Mouse (Mus musculus): ENCODE measurements at regions not wholly inside any gene's neighbourhood (a gene's known extent, or its start where the extent isn't known, plus 50 kb on each side); places are given as distances from the start of the nearest gene placed in this dataset.

DNA sequence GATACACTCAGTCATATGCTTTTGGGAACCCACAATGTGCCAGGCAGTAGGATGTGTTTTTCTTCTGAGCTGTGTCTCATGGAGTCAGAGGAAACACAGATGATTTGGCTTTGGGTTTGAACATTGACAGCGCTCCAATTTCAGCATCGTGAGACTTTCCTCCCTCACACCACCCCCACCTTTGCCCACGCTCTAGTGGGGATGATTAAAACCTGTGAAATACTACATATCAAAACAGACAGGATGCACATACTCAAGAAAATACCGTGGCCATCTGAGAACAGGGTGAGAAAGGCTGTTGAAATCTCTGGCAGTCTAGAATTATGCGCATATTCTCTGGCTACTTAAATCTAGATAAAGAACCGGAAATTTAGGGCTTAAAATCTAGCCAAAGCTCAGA lies 124.5 kb downstream of the Far1 start:
- H3K79me2 ChIP-seq (ENCODE audit: control insufficient read depth, insufficient read depth, low read length), result no peaks in the 10 kb centered on the region
- no peak overlapping the region for H3K9ac ChIP-seq (ENCODE audit: low read depth, low read length)
- H3K36me3 ChIP-seq (ENCODE audit: control insufficient read depth, insufficient read depth, low read length), result no peaks in the 10 kb centered on the region
- no peak overlapping the region for H3K4me3 ChIP-seq (ENCODE audit: insufficient read depth, low read depth, low read length)
- no peaks in the 10 kb centered on the region for H3K27me3 ChIP-seq (ENCODE audit: control insufficient read depth, insufficient read depth, low read length)
- no peak for DNase-seq (ENCODE audit: extremely low read depth, low read depth, low spot score)
- no peak overlapping the region for H3K27ac ChIP-seq (replicated peaks; ENCODE audit: insufficient read depth, low read depth, low read length)
- no peaks in the 10 kb centered on the region for H3K4me1 ChIP-seq (ENCODE audit: control insufficient read depth, insufficient read depth, low read length)
- TF ChIP-seq POLR2A (IDR thresholded peaks at IDR 0.05; ENCODE audit: extremely low read depth, insufficient read depth, low read length) (no peak), CTCF (IDR thresholded peaks at IDR 0.05; ENCODE audit: low read depth, low read length) (no peak)
- 75% methylated on average over 6 of the region's 6 CpGs for WGBS

DNA sequence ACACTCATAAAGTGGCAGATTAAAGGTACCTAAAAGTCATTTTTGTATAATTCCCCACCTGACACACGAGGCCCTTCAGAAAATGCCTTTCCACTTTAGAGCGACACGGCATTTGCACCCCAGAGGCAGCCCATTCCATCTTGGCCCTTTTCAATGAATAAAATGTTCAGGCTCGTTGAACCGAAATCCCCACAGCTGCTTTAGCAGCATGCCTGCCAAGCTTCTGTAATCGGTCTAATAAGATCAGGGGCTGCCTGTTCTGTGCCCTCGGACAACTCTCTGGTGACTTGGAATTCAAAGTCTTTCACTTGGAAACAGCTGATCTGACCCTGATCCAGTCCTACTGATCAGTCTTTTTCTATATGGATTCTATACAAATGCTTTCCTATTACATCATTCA lies 123.3 kb upstream of the Spon1 start:
- TF ChIP-seq POLR2A (IDR thresholded peaks at IDR 0.05; ENCODE audit: extremely low read depth, insufficient read depth, low read length), result no peak
- TF ChIP-seq CTCF (IDR thresholded peaks at IDR 0.05; ENCODE audit: low read depth, low read length), result no peak
- Histone ChIP-seq H3K4me3 (ENCODE audit: insufficient read depth, low read depth, low read length) (no peak overlapping the region), H3K27ac (replicated peaks; ENCODE audit: insufficient read depth, low read depth, low read length) (no peak overlapping the region), H3K79me2 (ENCODE audit: control insufficient read depth, insufficient read depth, low read length) (no peaks in the 10 kb centered on the region), H3K36me3 (ENCODE audit: control insufficient read depth, insufficient read depth, low read length) (no peaks in the 10 kb centered on the region), H3K27me3 (ENCODE audit: control insufficient read depth, insufficient read depth, low read length) (no peaks in the 10 kb centered on the region; the same call in 1 of the 2 replicates), H3K4me1 (ENCODE audit: control insufficient read depth, insufficient read depth, low read length) (no peaks in the 10 kb centered on the region), H3K9ac (ENCODE audit: low read depth, low read length) (no peak overlapping the region)
- DNase-seq (ENCODE audit: extremely low read depth, low read depth, low spot score), result no peak
- WGBS, result 90% methylated on average over 7 of the region's 7 CpGs

DNA sequence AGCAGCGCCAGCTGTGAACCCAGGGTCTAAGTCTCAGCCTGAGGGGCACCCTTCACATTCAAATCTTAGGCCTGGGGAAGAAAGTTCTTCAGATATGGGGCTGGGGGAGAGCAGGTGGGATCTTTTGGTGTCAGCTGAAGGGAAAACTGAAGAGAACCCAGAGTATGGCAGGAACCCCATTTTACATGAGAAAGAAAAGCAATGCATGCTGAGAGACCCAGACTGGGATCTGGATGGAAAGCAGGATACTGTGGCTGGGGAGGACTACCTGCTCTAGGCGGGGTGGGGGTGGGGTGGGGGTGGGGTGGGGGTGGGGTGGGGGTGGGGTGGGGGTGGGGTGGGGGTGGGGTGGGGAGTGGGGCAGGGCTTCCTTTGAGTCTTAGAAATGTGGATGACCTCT lies 115.2 kb upstream of the Spon1 start:
- no peaks in the 10 kb centered on the region for H3K4me1 ChIP-seq (ENCODE audit: control insufficient read depth, insufficient read depth, low read length)
- no peak for DNase-seq (ENCODE audit: extremely low read depth, low read depth, low spot score)
- no peak for TF ChIP-seq CTCF (IDR thresholded peaks at IDR 0.05; ENCODE audit: low read depth, low read length)
- TF ChIP-seq POLR2A (IDR thresholded peaks at IDR 0.05; ENCODE audit: extremely low read depth, insufficient read depth, low read length), result no peak
- no peaks in the 10 kb centered on the region for H3K27me3 ChIP-seq (ENCODE audit: control insufficient read depth, insufficient read depth, low read length)
- no peaks in the 10 kb centered on the region for H3K36me3 ChIP-seq (ENCODE audit: control insufficient read depth, insufficient read depth, low read length)
- H3K4me3 ChIP-seq (ENCODE audit: insufficient read depth, low read depth, low read length), result no peak overlapping the region
- H3K9ac ChIP-seq (ENCODE audit: low read depth, low read length), result no peak overlapping the region
- no peak overlapping the region for H3K27ac ChIP-seq (replicated peaks; ENCODE audit: insufficient read depth, low read depth, low read length)
- 76% methylated on average over 1 of the region's 2 CpGs for whole genome bisulfite sequencing
- H3K79me2 ChIP-seq (ENCODE audit: control insufficient read depth, insufficient read depth, low read length), result no peaks in the 10 kb centered on the region

- Histone ChIP-seq H3K27me3 (ENCODE audit: control insufficient read depth, insufficient read depth, low read length) (no peaks in the 10 kb centered on the region), H3K79me2 (ENCODE audit: control insufficient read depth, insufficient read depth, low read length) (no peaks in the 10 kb centered on the region), H3K4me3 (ENCODE audit: insufficient read depth, low read depth, low read length) (no peak overlapping the region), H3K9ac (ENCODE audit: low read depth, low read length) (no peak overlapping the region), H3K36me3 (ENCODE audit: control insufficient read depth, insufficient read depth, low read length) (no peaks in the 10 kb centered on the region), H3K4me1 (ENCODE audit: control insufficient read depth, insufficient read depth, low read length) (no peaks in the 10 kb centered on the region), H3K27ac (replicated peaks; ENCODE audit: insufficient read depth, low read depth, low read length) (no peak overlapping the region)
- DNase-seq (ENCODE audit: extremely low read depth, low read depth, low spot score), result no peak
- WGBS, result 92% methylated on average over 1 of the region's 1 CpGs
- TF ChIP-seq CTCF (IDR thresholded peaks at IDR 0.05; ENCODE audit: low read depth, low read length), result no peak
- no peak for TF ChIP-seq POLR2A (IDR thresholded peaks at IDR 0.05; ENCODE audit: extremely low read depth, insufficient read depth, low read length)
These were observed 114.1 kb upstream of the Spon1 start for GRCm38 (mm10) chr7:113651696-113652095.

DNA sequence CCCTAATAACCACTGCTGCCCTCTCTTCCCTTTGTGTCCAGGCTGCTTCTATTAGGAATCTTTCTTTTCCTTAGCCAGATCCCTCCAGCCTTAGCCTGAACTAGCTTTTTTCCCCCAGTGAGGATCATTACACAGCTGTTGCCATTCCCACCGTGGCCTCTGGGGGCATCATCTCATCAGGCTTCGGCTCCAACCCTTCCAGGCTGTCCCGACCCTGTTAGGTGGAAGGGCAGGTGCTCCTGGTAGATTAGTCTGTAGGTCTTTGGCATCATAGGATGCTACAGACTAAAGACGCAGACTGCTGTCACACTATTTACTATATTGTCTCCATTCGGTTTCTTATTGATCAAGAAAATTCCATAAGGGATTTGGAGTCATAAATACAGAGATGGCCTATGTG lies 112.7 kb upstream of the Spon1 start:
- Histone ChIP-seq H3K9ac (ENCODE audit: low read depth, low read length) (no peak overlapping the region), H3K27me3 (ENCODE audit: control insufficient read depth, insufficient read depth, low read length) (no peaks in the 10 kb centered on the region), H3K27ac (replicated peaks; ENCODE audit: insufficient read depth, low read depth, low read length) (no peak overlapping the region), H3K4me1 (ENCODE audit: control insufficient read depth, insufficient read depth, low read length) (no peaks in the 10 kb centered on the region), H3K79me2 (ENCODE audit: control insufficient read depth, insufficient read depth, low read length) (no peaks in the 10 kb centered on the region), H3K36me3 (ENCODE audit: control insufficient read depth, insufficient read depth, low read length) (no peaks in the 10 kb centered on the region), H3K4me3 (ENCODE audit: insufficient read depth, low read depth, low read length) (no peak overlapping the region)
- TF ChIP-seq POLR2A (IDR thresholded peaks at IDR 0.05; ENCODE audit: extremely low read depth, insufficient read depth, low read length), result no peak
- TF ChIP-seq CTCF (IDR thresholded peaks at IDR 0.05; ENCODE audit: low read depth, low read length), result peak; percentile 73
- no peak for DNase-seq (ENCODE audit: extremely low read depth, low read depth, low spot score)
- whole genome bisulfite sequencing, result 29% methylated on average over 5 of the region's 5 CpGs

DNA sequence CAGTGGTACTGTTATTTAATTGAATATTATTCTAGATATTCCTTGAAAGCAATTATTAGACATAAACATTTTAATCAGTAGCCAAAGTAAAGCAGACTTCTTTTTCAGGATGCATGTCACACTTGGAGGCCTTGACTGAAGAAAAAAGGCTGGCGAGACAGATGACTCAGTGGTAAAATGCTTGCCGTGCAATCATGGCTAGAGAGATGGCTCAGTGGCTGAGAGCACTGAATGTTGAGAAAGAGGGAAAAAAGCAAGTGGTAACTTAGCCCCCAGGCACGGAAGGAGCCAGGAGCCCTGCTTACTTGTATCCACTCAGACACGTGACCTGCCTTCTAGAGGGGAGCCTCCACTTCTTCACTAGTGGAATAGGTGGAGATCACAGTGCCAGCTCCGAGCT lies 110.5 kb upstream of the Spon1 start:
- TF ChIP-seq POLR2A (IDR thresholded peaks at IDR 0.05; ENCODE audit: extremely low read depth, insufficient read depth, low read length) (no peak), CTCF (IDR thresholded peaks at IDR 0.05; ENCODE audit: low read depth, low read length) (no peak)
- 82% methylated on average over 5 of the region's 5 CpGs for WGBS
- Histone ChIP-seq H3K36me3 (ENCODE audit: control insufficient read depth, insufficient read depth, low read length) (no peaks in the 10 kb centered on the region), H3K27me3 (ENCODE audit: control insufficient read depth, insufficient read depth, low read length) (no peaks in the 10 kb centered on the region), H3K79me2 (ENCODE audit: control insufficient read depth, insufficient read depth, low read length) (no peaks in the 10 kb centered on the region), H3K4me3 (ENCODE audit: insufficient read depth, low read depth, low read length) (no peak overlapping the region), H3K4me1 (ENCODE audit: control insufficient read depth, insufficient read depth, low read length) (no peaks in the 10 kb centered on the region), H3K9ac (ENCODE audit: low read depth, low read length) (no peak overlapping the region), H3K27ac (replicated peaks; ENCODE audit: insufficient read depth, low read depth, low read length) (no peak overlapping the region)
- DNase-seq (ENCODE audit: extremely low read depth, low read depth, low spot score), result no peak

All from liver, adult 2 months (tissue).